Mouse (Mus musculus): ENCODE results near the gene Cd164l2.

GRCm38 (mm10) chr4:133200343-133200742 is 11.6 kb upstream of the Cd164l2 start:
- TF ChIP-seq CTCF (IDR thresholded peaks at IDR 0.05; ENCODE audit: borderline replicate concordance, control insufficient read depth, extremely low read depth, insufficient read depth, low read length, poor library complexity) = no peak
- TF ChIP-seq POLR2A (IDR thresholded peaks at IDR 0.05; ENCODE audit: control insufficient read depth, extremely low read depth, insufficient read depth, low read length, poor library complexity) = no peak
